Mouse (Mus musculus) fat pad, adult 2 months (tissue): ENCODE data around the gene Nell1.

Experiments used
- DNase-seq: peaks from one replicate; pipeline ENCODE4 v3.0.0-alpha.2; 2011; ENCODE audit warnings: low read depth, low spot score; ENCODE audit errors: extremely low read depth

Gene Nell1

GRCm38 (mm10) chr7:50826180-50826579 lies 851.5 kb downstream of the Nell1 start:
- DNase-seq = no peak

- no peak for DNase-seq
These were observed 858.1 kb downstream of the Nell1 start for GRCm38 (mm10) chr7:50832799-50833198.

GRCm38 (mm10) chr7:50842646-50843045 lies 868.0 kb downstream of the Nell1 start:
- DNase-seq = no peak

- DNase-seq = no peak
These were observed 873.3 kb downstream of the Nell1 start for GRCm38 (mm10) chr7:50847921-50848320.

GRCm38 (mm10) chr7:50850271-50850670 lies 875.6 kb downstream of the Nell1 start:
- no peak for DNase-seq

- no peak for DNase-seq
These were observed 895.5 kb downstream of the Nell1 start for GRCm38 (mm10) chr7:50870181-50870580.

- no peak for DNase-seq
These were observed 913.0 kb downstream of the Nell1 start for GRCm38 (mm10) chr7:50887625-50888024.

- DNase-seq = no peak
These were observed 925.0 kb downstream of the Nell1 start for GRCm38 (mm10) chr7:50899541-50900088.
